18 mouse cellular contexts compared by ENCODE assay signal in the genomic region with DNA sequence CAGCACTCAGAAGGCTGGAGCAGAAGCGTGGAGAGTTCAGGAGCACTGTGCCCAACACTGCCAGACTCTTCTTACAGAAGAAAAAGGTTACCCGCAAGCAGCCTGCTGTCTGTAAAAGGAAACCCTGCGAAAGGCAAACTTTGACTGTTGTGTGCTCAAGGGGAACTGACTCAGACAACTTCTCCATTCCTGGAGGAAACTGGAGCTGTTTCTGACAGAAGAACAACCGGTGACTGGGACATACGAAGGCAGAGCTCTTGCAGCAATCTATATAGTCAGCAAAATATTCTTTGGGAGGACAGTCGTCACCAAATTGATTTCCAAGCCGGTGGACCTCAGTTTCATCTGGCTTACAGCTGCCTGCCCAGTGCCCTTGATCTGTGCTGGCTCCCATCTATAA. TPM values are rescaled to one million over a fixed set of nuclear protein-coding genes. Genes with fewer than 3 reads are reported as not detected.
DNase-seq lines count a peak whose midpoint lies in the region; ATAC-seq and TF ChIP-seq lines count a peak whose summit lies in the region.
"Had no signal": no experiment of that assay in that cellular context is flagged by ENCODE, and none has a peak within 500 bp of the region (broad histone marks: within the 10 kb centered on the region; RNA-seq: fewer than 3 reads in every experiment).

No protein-coding gene starts in this region.

- DNase-seq in layer of hippocampus, adult 2 months (ENCODE audit: low spot score in 2 of 2) = peak in 1 of 2 experiments; percentile 2
- no peak for DNase-seq in layer of hippocampus, postnatal 25 days (ENCODE audit: extremely low spot score in 1 of 2, low spot score in 1 of 2)
- no peak for DNase-seq in spleen, adult 2 months (ENCODE audit: low read depth in 1 of 2, low spot score in 2 of 2)
- DNase-seq in spleen, postnatal 10 days (ENCODE audit: low spot score in 2 of 2) = no peak
- DNase-seq in liver, postnatal 0 days = no peak
- DNase-seq in telencephalon, adult 2 months (ENCODE audit: low read depth, low spot score) = peak; percentile 21
- no peak for DNase-seq in retina, postnatal 1 day
- DNase-seq: adrenal gland, adult 2 months; kidney, postnatal 25 days; right cerebral cortex, postnatal 4 days; thymus, adult 18-20 months had no signal

- no peaks in the 10 kb centered on the region for H3K36me3 ChIP-seq in spleen, adult 2 months (ENCODE audit: control insufficient read depth, insufficient read depth, low read length)
- H3K36me3 ChIP-seq in liver, postnatal 0 days (replicated peaks; ENCODE audit: insufficient read depth, low read length) = no peaks in the 10 kb centered on the region
- H3K36me3 ChIP-seq: limb, embryonic 10.5 days had no signal

- 18% methylated on average over 7 of the region's 7 CpGs for WGBS in spleen, adult 2 months
- 21% methylated on average over 7 of the region's 7 CpGs for WGBS in liver, postnatal 0 days (ENCODE audit: insufficient replicate concordance)

- H3K27me3 ChIP-seq in spleen, adult 2 months (ENCODE audit: control insufficient read depth, insufficient read depth, low read length) = no peaks in the 10 kb centered on the region
- H3K27me3 ChIP-seq in liver, postnatal 0 days (ENCODE audit: insufficient read depth, low read length) = no peaks in the 10 kb centered on the region
- H3K27me3 ChIP-seq: CH12.LX had no signal

- no peaks in the 10 kb centered on the region for H3K4me1 ChIP-seq in spleen, adult 2 months (ENCODE audit: control insufficient read depth, insufficient read depth, insufficient read length)
- no peaks in the 10 kb centered on the region for H3K4me1 ChIP-seq in liver, postnatal 0 days (ENCODE audit: insufficient read depth)

- peak; percentile 50 for ATAC-seq in liver, postnatal 0 days
- ATAC-seq: inflammation-experienced regulatory T-cells, adult 6 months had no signal

- H3K4me2 ChIP-seq in liver, postnatal 0 days (ENCODE audit: low read depth, low read length) = no peak overlapping the region

- 0 out of 2 replicates have a peak overlapping the region, but pooled peaks have one; percentile 28 for H3K27ac ChIP-seq in layer of hippocampus, adult 2 months
- peak overlapping the region; percentile 46; the same call in 1 of the 2 replicates for H3K27ac ChIP-seq in spleen, adult 2 months (ENCODE audit: insufficient read depth, low read length)
- peak overlapping the region; percentile 57; the same call in 1 of the 2 replicates for H3K27ac ChIP-seq in liver, postnatal 0 days (ENCODE audit: low read depth)
- H3K27ac ChIP-seq: limb, embryonic 10.5 days had no signal

- no peak for TF ChIP-seq EP300 in liver, postnatal 0 days (IDR thresholded peaks at IDR 0.05; ENCODE audit: low read depth)

- H3K4me3 ChIP-seq in layer of hippocampus, adult 2 months = no peak overlapping the region
- H3K4me3 ChIP-seq in spleen, adult 2 months (ENCODE audit: extremely low read depth, insufficient read depth, insufficient read length) = no peak overlapping the region
- H3K4me3 ChIP-seq in liver, postnatal 0 days (ENCODE audit: low read depth, low read length) = no peak overlapping the region
- H3K4me3 ChIP-seq: limb, embryonic 10.5 days had no signal

- H3K9me3 ChIP-seq in liver, postnatal 0 days (ENCODE audit: low read length) = no peaks in the 10 kb centered on the region
- H3K9me3 ChIP-seq: limb, embryonic 10.5 days had no signal

- H3K9ac ChIP-seq in liver, postnatal 0 days (replicated peaks) = no peak overlapping the region

- no peak for TF ChIP-seq CTCF in layer of hippocampus, adult 2 months (conservative IDR thresholded peaks at IDR 0.05)
- TF ChIP-seq CTCF in spleen, adult 2 months (IDR thresholded peaks at IDR 0.05; ENCODE audit: extremely low read depth, insufficient read depth, insufficient read length, insufficient replicate concordance) = no peak
- no peak for TF ChIP-seq CTCF in liver, postnatal 0 days (IDR thresholded peaks at IDR 0.05; ENCODE audit: low read depth)

- no peak for TF ChIP-seq POLR2A in spleen, adult 2 months (IDR thresholded peaks at IDR 0.05; ENCODE audit: low read depth, low read length)

RNA-seq across cellular contexts. Expression of gene Havcr2, which starts 25.8 kb away (rescaled TPM):
- total RNA-seq in layer of hippocampus, adult 2 months (2021) = 1 to 10 TPM; 2.2 to 2.8 TPM
- 1 to 10 TPM; 2.3 to 2.7 TPM for total RNA-seq in layer of hippocampus, postnatal 25 days (2021)
- 2.5 and 3.2 TPM in 2 replicates for polyA plus RNA-seq in spleen, adult 2 months (2012; rRNA removed)
- 0.28 TPM in 2 replicates for polyA plus RNA-seq in liver, postnatal 0 days (2015; fragmentation: Nextera tagmentation; extraction: Ambion mirVana)

RNA-seq across cellular contexts. Expression of gene Gm12169, which starts 43.5 kb away (rescaled TPM):
- not detected for total RNA-seq in layer of hippocampus, adult 2 months (2021)
- total RNA-seq in layer of hippocampus, postnatal 25 days (2021) = not detected
- not detected in 2 replicates for polyA plus RNA-seq in spleen, adult 2 months (2012; rRNA removed)
- not detected in 2 replicates for polyA plus RNA-seq in liver, postnatal 0 days (2015; fragmentation: Nextera tagmentation; extraction: Ambion mirVana)
- total RNA-seq: adrenal gland, adult 2 months; CH12.LX; heart, postnatal 14 days; midbrain, postnatal 0 days had no signal
- polyA plus RNA-seq: adrenal gland, adult 2 months; frontal cortex, adult 2 months; gonadal fat pad, adult 2 months; limb, embryonic 10.5 days; midbrain, postnatal 0 days had no signal

RNA-seq across cellular contexts. Expression of gene Med7, which starts 43.8 kb away (rescaled TPM):
- 10 to 100 TPM; 34.4 to 36.1 TPM for total RNA-seq in layer of hippocampus, adult 2 months (2021)
- 10 to 100 TPM; 32.7 to 34.8 TPM for total RNA-seq in layer of hippocampus, postnatal 25 days (2021)
- polyA plus RNA-seq in spleen, adult 2 months (2012; rRNA removed) = 14.7 and 21.0 TPM in 2 replicates
- 39.4 and 41.4 TPM in 2 replicates for polyA plus RNA-seq in liver, postnatal 0 days (2015; fragmentation: Nextera tagmentation; extraction: Ambion mirVana)
